Mouse (Mus musculus) hindbrain, embryonic 16.5 days (tissue): Measurements from ENCODE around the gene Lrp8. TPM values are rescaled to one million over a fixed set of nuclear protein-coding genes. Genes with fewer than 3 reads are reported as not detected.

Experiments
- ATAC-seq: fragments of 200-750 bp; cut with Nextera tagmentation; 2 replicates; pipeline ENCODE4 v1.8.0; 2017; ENCODE audit warnings: moderate TSS enrichment, moderate library complexity
- H3K27ac ChIP-seq: fragments of 300-500 bp; sonication (generic); 2 replicates; pipeline ENCODE4 v1.5.1; 2014; ENCODE audit warnings: low read depth, mild to moderate bottlenecking, control low read depth, low read length, moderate library complexity
- H3K27me3 ChIP-seq: fragments of 300-500 bp; sonication (generic); replicated peaks from 2 replicates; pipeline ENCODE4 v1.6.1; 2014; ENCODE audit warnings: low read length; ENCODE audit not compliant: control insufficient read depth, insufficient read depth
- H3K36me3 ChIP-seq: fragments of 300-500 bp; sonication (generic); 2 replicates; pipeline ENCODE4 v1.6.1; 2014; ENCODE audit warnings: mild to moderate bottlenecking, low read length, moderate library complexity, mixed read lengths; ENCODE audit not compliant: control insufficient read depth, insufficient read depth
- H3K4me1 ChIP-seq: fragments of 300-500 bp; sonication (generic); 2 replicates; pipeline ENCODE4 v1.6.1; 2014; ENCODE audit warnings: low read depth, low read length; ENCODE audit not compliant: control insufficient read depth, insufficient read depth
- H3K4me2 ChIP-seq: fragments of 300-500 bp; sonication (generic); 2 replicates; pipeline ENCODE4 v1.6.1; 2014; ENCODE audit warnings: mild to moderate bottlenecking, low read length, control low read depth, moderate library complexity
- H3K4me3 ChIP-seq: fragments of 300-500 bp; sonication (generic); 2 replicates; pipeline ENCODE4 v1.5.1; 2014; ENCODE audit warnings: mild to moderate bottlenecking, low read length, control low read depth, moderate library complexity
- H3K9ac ChIP-seq: fragments of 300-500 bp; sonication (generic); 2 replicates; pipeline ENCODE4 v1.6.1; 2014; ENCODE audit warnings: low read depth, mild to moderate bottlenecking, control low read depth, low read length, moderate library complexity
- H3K9me3 ChIP-seq: fragments of 300-500 bp; sonication (generic); 2 replicates; pipeline ENCODE4 v1.6.1; 2014; ENCODE audit warnings: mild to moderate bottlenecking, low read length, moderate library complexity; ENCODE audit not compliant: control insufficient read depth
- WGBS: fragments of 180-500 bp; shearing (Covaris S2); extraction: QIAGEN DNeasy Blood & Tissue Kit; methylation state at CpG from one replicate; pipeline ENCODE4 v1.1.7; 2014; 5-methylcytosine and 5-hydroxymethylcytosine counted together
- polyA plus RNA-seq: library from polyadenylated mRNA; unstranded; fragments of >200 nt; fragmentation: Nextera tagmentation; extraction: Ambion mirVana; gene quantifications from 2 replicates; pipeline ENCODE4 v1.2.1, GENCODE M21; 2015

Lrp8 gene
- polyA plus RNA-seq, result 23.8 and 34.7 TPM in 2 replicates

DNA sequence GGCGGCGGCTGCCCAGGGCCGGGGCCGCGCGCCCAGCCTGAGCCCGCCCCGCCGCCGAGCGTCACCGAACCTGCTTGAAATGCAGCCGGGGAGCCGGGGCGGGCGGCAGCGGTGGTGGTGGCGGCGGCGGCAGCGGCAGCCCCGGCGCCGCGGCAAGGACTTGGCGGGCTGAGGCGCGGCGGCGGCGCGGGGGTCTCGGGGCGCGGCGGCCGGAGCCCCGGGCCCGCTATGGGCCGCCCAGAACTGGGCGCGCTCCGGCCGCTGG lies at the start of gene Lrp8:
Lrp8 (plus strand) TSS at position 77 of the 265 bp plus-strand sequence.
- peak within 1 kb of the TSS; percentile 63 for H3K4me3 ChIP-seq

GRCm38 (mm10) chr4:107756222-107756621 lies 45.8 kb upstream of the Lrp8 start:
- H3K27me3 ChIP-seq, result no peaks in the 10 kb centered on the region
- H3K36me3 ChIP-seq, result no peaks in the 10 kb centered on the region
- no peak overlapping the region for H3K4me2 ChIP-seq
- WGBS, result 8% methylated on average over 10 of the region's 10 CpGs
- no peak overlapping the region for H3K27ac ChIP-seq
- no peak overlapping the region for H3K4me3 ChIP-seq
- no peak for ATAC-seq
- H3K9ac ChIP-seq, result no peak overlapping the region
- H3K4me1 ChIP-seq, result peaks cover 9% of the 10 kb centered on the region
- no peaks in the 10 kb centered on the region for H3K9me3 ChIP-seq

More for the DNA sequence above, at the start of gene Lrp8:
- peak within 1 kb of the TSS; percentile 92 for H3K4me2 ChIP-seq
- ATAC-seq, result peak; percentile 1; the same call in 1 of the 2 replicates
- WGBS, result 0% methylated on average over 6 of the region's 44 CpGs
- no peaks in the 10 kb centered on the region for H3K27me3 ChIP-seq
- peak within 1 kb of the TSS; percentile 93 for H3K9ac ChIP-seq
- no peaks in the 10 kb centered on the region for H3K9me3 ChIP-seq
- peaks cover 39% of the 10 kb centered on the region for H3K4me1 ChIP-seq
- peak within 1 kb of the TSS; percentile 97 for H3K27ac ChIP-seq
- H3K36me3 ChIP-seq, result 0 out of 2 replicates have a peak, but pooled peaks cover 2% of the 10 kb centered on the region

DNA sequence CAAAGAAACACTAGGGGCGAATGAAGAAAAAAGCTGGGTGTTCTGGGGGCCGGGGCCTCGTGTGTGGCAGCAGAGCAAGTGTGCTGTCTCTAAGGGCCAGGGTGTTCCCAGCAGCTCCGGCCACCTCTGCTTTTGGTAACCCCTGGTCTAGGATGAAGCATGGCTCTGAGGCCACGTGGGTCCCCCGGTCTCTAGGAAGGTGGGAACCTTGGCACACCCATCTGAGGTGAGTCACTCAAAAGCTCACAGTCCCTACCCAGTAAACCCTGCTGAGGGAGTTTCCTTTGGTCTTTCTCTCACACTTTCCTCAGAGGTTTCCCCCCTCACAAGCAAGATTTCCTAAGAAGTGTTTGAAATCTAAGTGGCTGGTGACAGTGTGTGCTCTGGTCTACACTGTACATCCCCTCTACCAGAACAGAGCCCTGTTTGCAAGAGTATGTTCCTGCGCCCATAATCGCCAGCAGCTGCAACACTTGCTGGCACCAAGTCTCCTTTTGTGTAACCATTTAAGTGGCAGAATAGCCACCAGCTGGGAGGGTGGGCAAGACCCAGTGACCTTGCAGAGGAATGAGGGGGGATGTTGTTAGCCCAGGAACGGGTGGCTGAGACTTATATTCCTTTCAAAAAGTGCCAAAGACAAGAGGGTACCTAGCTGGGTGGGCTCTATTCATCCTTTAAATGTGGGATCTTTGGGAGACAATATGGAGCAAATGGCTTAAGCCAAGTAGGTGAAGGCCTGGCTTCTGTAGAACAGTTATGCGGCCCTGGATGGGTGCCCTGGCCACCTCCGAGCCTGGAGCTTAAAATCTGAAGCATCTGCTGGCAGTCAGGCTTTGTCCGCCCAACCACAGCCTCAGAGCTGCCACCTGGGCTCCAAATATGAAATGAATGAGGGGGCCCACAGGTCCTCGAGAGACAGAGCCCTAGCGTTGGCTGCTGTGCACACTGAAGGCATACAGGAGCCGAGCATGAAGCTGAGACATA lies 44.3 kb upstream of the Lrp8 start:
- peak; percentile 25; the same call in 1 of the 2 replicates for ATAC-seq
- 55% methylated on average over 15 of the region's 15 CpGs for WGBS

DNA sequence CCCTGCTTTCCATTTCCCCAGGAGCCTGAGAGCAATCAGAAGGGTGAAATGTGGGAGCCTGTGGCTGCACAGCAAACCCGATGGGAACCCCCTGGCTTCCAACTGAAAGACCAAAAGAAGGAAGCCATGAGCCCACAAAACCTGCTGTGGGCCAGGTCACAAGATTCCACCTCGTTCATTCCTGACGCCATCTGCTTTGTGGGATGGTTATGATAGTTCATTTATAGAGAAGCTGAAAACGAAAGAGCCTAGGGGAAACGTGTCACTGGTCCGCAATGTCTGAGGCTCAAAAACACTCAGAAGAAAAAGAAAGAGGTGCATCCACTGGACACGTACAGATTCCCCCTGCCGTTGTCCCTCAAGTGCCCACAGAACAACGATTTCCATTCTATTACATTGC lies 43.1 kb upstream of the Lrp8 start:
- no peak overlapping the region for H3K9ac ChIP-seq
- H3K36me3 ChIP-seq, result no peaks in the 10 kb centered on the region
- H3K27me3 ChIP-seq, result no peaks in the 10 kb centered on the region
- H3K4me2 ChIP-seq, result no peak overlapping the region
- peaks cover 9% of the 10 kb centered on the region for H3K4me1 ChIP-seq
- no peaks in the 10 kb centered on the region for H3K9me3 ChIP-seq
- 74% methylated on average over 9 of the region's 9 CpGs for WGBS
- no peak overlapping the region for H3K27ac ChIP-seq
- no peak overlapping the region for H3K4me3 ChIP-seq
- no peak for ATAC-seq

More for the DNA sequence above, 44.3 kb upstream of the Lrp8 start:
- Histone ChIP-seq H3K27me3 (no peaks in the 10 kb centered on the region), H3K4me3 (no peak overlapping the region), H3K4me2 (no peak overlapping the region), H3K36me3 (no peaks in the 10 kb centered on the region), H3K9me3 (no peaks in the 10 kb centered on the region), H3K4me1 (peaks cover 9% of the 10 kb centered on the region), H3K9ac (no peak overlapping the region), H3K27ac (no peak overlapping the region)

GRCm38 (mm10) chr4:107763001-107763400 lies 39.1 kb upstream of the Lrp8 start:
- Histone ChIP-seq H3K9ac (no peak overlapping the region), H3K9me3 (no peaks in the 10 kb centered on the region), H3K27ac (no peak overlapping the region), H3K27me3 (no peaks in the 10 kb centered on the region), H3K4me2 (no peak overlapping the region), H3K4me1 (peaks cover 2% of the 10 kb centered on the region; the same call in 1 of the 2 replicates), H3K4me3 (no peak overlapping the region), H3K36me3 (no peaks in the 10 kb centered on the region)
- WGBS, result 61% methylated on average over 3 of the region's 3 CpGs
- no peak for ATAC-seq

DNA sequence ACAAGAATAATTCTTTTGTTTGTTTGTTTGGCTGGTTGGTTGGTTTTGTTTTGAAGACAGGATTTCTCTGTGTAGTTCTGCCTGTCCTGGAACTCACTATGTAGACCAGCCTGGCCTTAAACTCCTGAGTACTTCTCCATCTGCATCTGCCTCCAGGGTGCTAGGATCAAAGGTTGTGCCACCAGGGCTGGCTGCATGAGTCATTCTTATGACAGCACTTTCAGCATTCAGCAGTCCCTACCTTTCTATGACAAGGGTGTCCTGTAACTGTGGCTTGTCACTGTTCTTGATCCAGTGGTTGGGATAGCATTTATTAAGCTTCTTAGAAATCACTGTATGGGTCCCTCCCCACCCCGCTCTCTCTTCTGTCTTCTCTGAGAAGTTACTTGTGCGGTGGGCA lies 38.5 kb upstream of the Lrp8 start:
- H3K27ac ChIP-seq, result no peak overlapping the region
- H3K36me3 ChIP-seq, result no peaks in the 10 kb centered on the region
- H3K4me1 ChIP-seq, result no peaks in the 10 kb centered on the region
- no peak overlapping the region for H3K4me3 ChIP-seq
- 93% methylated on average over 2 of the region's 2 CpGs for WGBS
- no peaks in the 10 kb centered on the region for H3K27me3 ChIP-seq
- no peak overlapping the region for H3K9ac ChIP-seq
- no peak overlapping the region for H3K4me2 ChIP-seq
- no peaks in the 10 kb centered on the region for H3K9me3 ChIP-seq
- ATAC-seq, result no peak

- H3K36me3 ChIP-seq, result no peaks in the 10 kb centered on the region
- ATAC-seq, result peak; percentile 48
- H3K9me3 ChIP-seq, result no peaks in the 10 kb centered on the region
- no peak overlapping the region for H3K27ac ChIP-seq
- H3K27me3 ChIP-seq, result no peaks in the 10 kb centered on the region
- no peaks in the 10 kb centered on the region for H3K4me1 ChIP-seq
- no peak overlapping the region for H3K4me3 ChIP-seq
- 50% methylated on average over 9 of the region's 9 CpGs for WGBS
- H3K9ac ChIP-seq, result no peak overlapping the region
- H3K4me2 ChIP-seq, result no peak overlapping the region
Observed at GRCm38 (mm10) chr4:107765196-107765813, 36.8 kb upstream of the Lrp8 start.

DNA sequence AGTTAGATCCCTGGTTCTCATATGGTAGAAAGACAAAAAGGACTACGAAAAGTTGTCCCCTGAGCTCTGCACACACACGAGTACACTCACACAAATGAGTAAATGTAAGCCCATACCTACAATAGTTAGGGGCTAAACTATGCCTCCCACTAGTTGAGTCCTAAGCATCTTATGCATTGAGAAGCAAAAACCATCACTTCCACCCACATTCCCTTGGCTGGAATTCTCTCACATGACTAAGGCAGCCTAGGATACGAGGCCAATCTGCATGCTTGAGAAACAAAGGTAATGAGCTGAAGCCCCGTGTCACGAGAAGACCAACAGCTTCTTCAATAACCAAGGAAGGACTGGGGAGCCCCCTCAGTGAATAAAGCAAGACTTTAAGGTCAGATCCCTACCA lies 35.9 kb upstream of the Lrp8 start:
- Histone ChIP-seq H3K4me1 (no peaks in the 10 kb centered on the region), H3K9ac (no peak overlapping the region), H3K4me3 (no peak overlapping the region), H3K9me3 (no peaks in the 10 kb centered on the region), H3K4me2 (no peak overlapping the region), H3K27me3 (no peaks in the 10 kb centered on the region), H3K36me3 (no peaks in the 10 kb centered on the region), H3K27ac (no peak overlapping the region)
- 21% methylated on average over 5 of the region's 5 CpGs for WGBS
- ATAC-seq, result no peak

DNA sequence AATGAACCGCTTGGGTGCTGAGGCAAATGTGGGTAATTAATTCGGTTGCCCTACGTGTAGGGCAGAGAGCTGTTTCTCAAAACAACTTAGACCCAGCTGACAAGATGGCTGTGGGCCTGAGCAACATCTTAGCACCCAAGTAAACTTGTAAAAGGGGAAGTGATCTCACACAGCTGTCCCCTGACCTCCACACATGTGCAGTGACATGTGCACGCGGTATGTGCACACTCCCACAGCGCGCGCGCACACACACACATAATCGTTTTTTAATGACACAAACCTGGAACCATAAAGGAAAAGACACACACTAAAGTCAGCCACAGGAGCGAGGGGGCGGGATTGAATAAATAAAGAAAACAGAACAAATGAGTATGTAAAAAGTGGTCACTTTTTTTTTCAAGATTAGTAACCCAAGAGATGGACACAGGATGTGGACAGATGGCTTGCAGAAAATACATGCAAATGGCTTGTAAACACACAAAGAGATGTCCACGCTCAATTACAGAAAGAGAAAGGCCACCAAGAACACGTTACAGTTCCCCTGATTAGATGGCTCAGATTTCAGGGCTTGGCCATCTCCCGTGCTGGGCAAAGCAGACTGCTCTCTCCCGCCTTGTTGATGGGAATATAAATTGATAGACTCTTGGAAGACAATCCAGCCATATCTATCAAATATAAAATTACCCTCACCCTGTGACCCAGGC lies 29.8 kb upstream of the Lrp8 start:
- ATAC-seq, result no peak
- WGBS, result 55% methylated on average over 16 of the region's 16 CpGs

More for the DNA sequence above, 29.8 kb upstream of the Lrp8 start:
- Histone ChIP-seq H3K9ac (no peak overlapping the region), H3K4me3 (no peak overlapping the region), H3K27ac (no peak overlapping the region), H3K9me3 (no peaks in the 10 kb centered on the region), H3K27me3 (no peaks in the 10 kb centered on the region), H3K36me3 (no peaks in the 10 kb centered on the region), H3K4me2 (no peak overlapping the region), H3K4me1 (peaks cover 5% of the 10 kb centered on the region)
